Mouse (Mus musculus) pancreas, adult 10 weeks (tissue): ENCODE measurements around the gene Arhgap22. TPM values are rescaled to one million over a fixed set of nuclear protein-coding genes. Genes with fewer than 3 reads are reported as not detected.

Source experiments
- polyA plus RNA-seq: library from polyadenylated mRNA; stranded (reverse); fragments of 350-450 nt; fragmentation: Illumina TruSeq; extraction: RNeasy Lipid Tissue Mini Kit (QIAGEN cat#74804); gene quantifications from one replicate; pipeline ENCODE4 v1.2.3, GENCODE M21; 2015; ENCODE audit warnings: low read depth, low replicate concordance; ENCODE audit not compliant: insufficient read depth

Arhgap22 gene
- polyA plus RNA-seq = 1.3 TPM

GRCm38 (mm10) chr14:33213823-33214766 is at the start of gene Arhgap22:
Arhgap22 (plus strand) TSS chr14:33214026.

GRCm38 (mm10) chr14:33185068-33185800 is 28.6 kb upstream of the Arhgap22 start, which contains the start of gene Wdfy4:
Wdfy4 (minus strand) TSS chr14:33185508.

Other genes with a start within 250 kb of the Arhgap22 start
- gene Lrrc18, start 222.6 kb upstream of the Arhgap22 start, polyA plus RNA-seq = not detected
- 0.61 TPM for gene Wdfy4, start 28.5 kb upstream of the Arhgap22 start, polyA plus RNA-seq
- gene Mapk8, start 233.1 kb downstream of the Arhgap22 start, polyA plus RNA-seq = 4.1 TPM